Mouse (Mus musculus) spleen, adult 2 months (tissue): ENCODE results near the gene P2ry10b. TPM values are rescaled to one million over a fixed set of nuclear protein-coding genes. Genes with fewer than 3 reads are reported as not detected.

Experiments used
- DNase-seq, 2 experiments: peaks; one replicate each; pipeline versions ENCODE4 v3.0.0 to v3.0.0-alpha.2; 2012 to 2021; ENCODE audit warnings: low spot score in 2 of 2, low read depth in 1 of 2
- H3K27ac ChIP-seq: fragments of 200-500 bp; 2 replicates; pipeline ENCODE4 v1.5.1; 2012; ENCODE audit warnings: low read length, inconsistent platforms; ENCODE audit not compliant: insufficient read depth
- H3K27me3 ChIP-seq: fragments of 200-500 bp; 2 replicates; pipeline ENCODE4 v1.6.1; 2012; ENCODE audit warnings: mild to moderate bottlenecking, moderate library complexity, low read length, inconsistent platforms; ENCODE audit not compliant: control insufficient read depth, insufficient read depth
- H3K36me3 ChIP-seq: fragments of 200-500 bp; 2 replicates; pipeline ENCODE4 v1.6.1; 2012; ENCODE audit warnings: mild to moderate bottlenecking, low read length, inconsistent platforms; ENCODE audit not compliant: control insufficient read depth, insufficient read depth
- H3K4me1 ChIP-seq: fragments of 200-500 bp; 2 replicates; pipeline ENCODE4 v1.6.1; 2011; ENCODE audit warnings: inconsistent platforms; ENCODE audit not compliant: control insufficient read depth, insufficient read depth, insufficient read length
- H3K4me3 ChIP-seq: fragments of 200-500 bp; 2 replicates; pipeline ENCODE4 v1.5.1; 2011; ENCODE audit warnings: mild to moderate bottlenecking, inconsistent platforms; ENCODE audit not compliant: insufficient read depth, insufficient read length; ENCODE audit errors: extremely low read depth
- CTCF ChIP-seq: fragments of 200-500 bp; IDR thresholded peaks from 2 replicates; pipeline ENCODE4 v1.5.1; 2011; ENCODE audit warnings: mild to moderate bottlenecking, inconsistent platforms; ENCODE audit not compliant: insufficient read depth, insufficient read length, insufficient replicate concordance; ENCODE audit errors: extremely low read depth
- POLR2A ChIP-seq: fragments of 200-500 bp; IDR thresholded peaks from 2 replicates; pipeline ENCODE4 v1.6.1; 2011; ENCODE audit warnings: low read depth, low read length, inconsistent platforms
- WGBS: fragments of 180-500 bp; shearing (Covaris S2); methylation state at CpG from one replicate; pipeline ENCODE4 v1.1.7; 2018; 5-methylcytosine and 5-hydroxymethylcytosine counted together
- polyA plus RNA-seq: library from polyadenylated mRNA; depleted of rRNA; stranded (reverse); fragments of >200 nt; gene quantifications from 2 replicates; pipeline ENCODE4 v1.2.3, GENCODE M21; 2012; rRNA removed

The P2ry10b gene
- 16.3 TPM in 2 replicates for polyA plus RNA-seq

DNA sequence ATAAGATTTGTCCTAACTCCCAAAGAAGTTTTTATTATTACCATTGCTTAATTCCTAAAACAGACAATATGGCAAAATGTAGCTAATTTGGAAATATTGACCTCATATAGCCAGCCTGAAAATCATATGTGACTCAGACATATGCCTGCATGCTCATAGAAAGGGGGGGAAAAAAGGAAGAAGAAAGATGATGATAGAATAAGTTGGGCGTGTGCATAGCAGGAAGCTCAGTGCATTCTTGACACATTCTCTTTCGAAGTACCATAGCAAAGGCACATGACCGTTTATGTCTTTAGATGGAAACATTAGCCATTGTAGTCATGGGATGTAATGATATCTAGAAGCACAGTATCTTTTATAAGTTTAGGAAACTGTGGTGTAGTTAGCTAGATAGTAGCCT lies at the start of gene P2ry10b:
Gene P2ry10b (plus strand): TSS at position 247 of the 400 bp plus-strand sequence.
- Histone ChIP-seq H3K27ac (peak within 1 kb of the TSS; percentile 72; the same call in 1 of the 2 replicates), H3K4me1 (no peaks in the 10 kb centered on the region), H3K27me3 (no peaks in the 10 kb centered on the region), H3K4me3 (peak within 1 kb of the TSS; percentile 53), H3K36me3 (no peaks in the 10 kb centered on the region)
- TF ChIP-seq POLR2A (no peak), CTCF (no peak)
- DNase-seq: no peak
- 50% methylated on average over 3 of the region's 3 CpGs for WGBS

DNA sequence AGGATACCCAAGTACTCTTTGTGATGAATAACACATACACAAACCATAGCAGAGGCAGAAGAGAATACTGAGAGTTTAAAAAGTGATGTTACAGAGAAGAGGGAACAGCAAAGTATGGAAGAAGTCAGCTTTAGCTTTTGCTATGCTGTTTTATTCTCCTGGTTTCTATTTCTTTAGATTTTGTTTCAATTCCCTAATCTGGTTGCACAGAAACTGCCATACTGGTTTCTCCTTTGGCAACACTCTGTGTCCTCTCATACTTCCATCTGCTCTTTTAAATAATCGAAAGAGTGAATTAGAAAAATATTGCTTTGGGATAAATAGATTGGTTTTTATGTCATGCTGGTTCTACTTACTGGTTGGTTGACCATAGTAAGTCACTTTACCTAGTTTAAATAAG lies 32.4 kb upstream of the P2ry10b start:
- Histone ChIP-seq H3K36me3 (no peaks in the 10 kb centered on the region), H3K27ac (no peak overlapping the region), H3K27me3 (no peaks in the 10 kb centered on the region), H3K4me3 (no peak overlapping the region), H3K4me1 (no peaks in the 10 kb centered on the region)
- DNase-seq: no peak
- TF ChIP-seq POLR2A (no peak), CTCF (no peak)
- WGBS: 89% methylated on average over 1 of the region's 1 CpGs

DNA sequence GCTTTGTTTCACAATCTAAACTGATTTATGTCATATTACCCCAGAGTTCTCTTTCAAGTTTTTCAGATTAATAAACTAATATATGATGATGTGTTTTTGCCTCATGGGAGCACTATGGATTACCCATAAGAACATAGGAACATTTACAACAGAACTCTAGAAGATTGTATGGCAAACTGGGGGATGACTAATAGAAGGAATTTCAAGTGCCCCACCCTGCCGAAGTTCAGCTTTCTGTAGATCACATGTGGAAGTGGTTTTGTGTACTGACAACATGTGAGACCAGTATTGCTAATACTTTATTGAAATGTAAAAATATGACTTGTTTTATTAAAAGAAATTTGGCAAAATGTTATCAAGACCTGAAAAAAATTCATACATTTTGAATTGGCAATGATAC lies 31.7 kb upstream of the P2ry10b start:
- no peak for TF ChIP-seq POLR2A
- TF ChIP-seq CTCF: no peak
- no peaks in the 10 kb centered on the region for H3K27me3 ChIP-seq
- no peak for DNase-seq
- H3K4me3 ChIP-seq: no peak overlapping the region
- H3K36me3 ChIP-seq: no peaks in the 10 kb centered on the region
- H3K4me1 ChIP-seq: no peaks in the 10 kb centered on the region
- WGBS: 74% methylated on average over 1 of the region's 1 CpGs
- no peak overlapping the region for H3K27ac ChIP-seq

DNA sequence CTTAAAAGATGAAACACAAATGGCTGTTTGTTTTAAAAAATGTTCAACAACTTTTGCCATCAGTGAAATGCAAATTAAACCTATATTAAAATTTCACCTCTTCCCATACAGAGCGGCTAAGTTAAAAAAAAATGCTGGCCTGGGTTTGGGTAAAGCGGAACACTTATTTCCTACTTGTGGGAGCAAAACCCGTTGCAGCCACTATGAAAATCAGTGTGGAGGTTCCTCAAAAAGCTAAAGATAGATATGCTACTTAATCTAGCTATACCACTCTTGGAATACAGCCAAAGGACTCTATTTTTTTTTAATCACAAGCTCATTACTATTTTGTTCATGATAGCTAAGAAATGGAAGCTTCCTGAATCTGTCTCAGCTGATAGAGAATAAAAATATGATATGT lies 5.5 kb upstream of the P2ry10b start:
- no peak overlapping the region for H3K4me3 ChIP-seq
- H3K36me3 ChIP-seq: no peaks in the 10 kb centered on the region
- H3K27ac ChIP-seq: no peak overlapping the region
- H3K4me1 ChIP-seq: no peaks in the 10 kb centered on the region
- H3K27me3 ChIP-seq: no peaks in the 10 kb centered on the region
- no peak for DNase-seq
- 56% methylated on average over 3 of the region's 3 CpGs for WGBS
- TF ChIP-seq POLR2A: no peak
- no peak for TF ChIP-seq CTCF

DNA sequence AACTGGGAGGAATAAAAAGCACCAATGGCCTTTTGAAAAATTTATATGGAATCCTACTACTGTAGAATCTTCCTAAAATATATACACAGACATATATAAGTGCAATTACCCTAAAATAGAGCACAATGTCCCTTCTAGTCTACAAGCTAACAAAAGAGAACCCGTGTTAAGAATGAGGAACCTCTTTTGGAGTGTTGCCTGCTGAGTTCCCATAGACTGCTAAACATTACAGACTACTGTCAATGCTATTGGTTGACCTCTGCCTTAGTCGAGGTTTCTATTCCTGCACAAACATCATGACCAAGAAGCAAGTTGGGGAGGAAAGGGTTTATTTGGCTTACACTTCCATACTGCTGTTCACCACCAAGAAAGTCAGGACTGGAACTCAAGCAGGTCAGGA lies 4.8 kb upstream of the P2ry10b start:
- Histone ChIP-seq H3K27ac (no peak overlapping the region), H3K4me3 (no peak overlapping the region), H3K4me1 (no peaks in the 10 kb centered on the region), H3K36me3 (no peaks in the 10 kb centered on the region), H3K27me3 (no peaks in the 10 kb centered on the region)
- 28% methylated on average over 2 of the region's 2 CpGs for WGBS
- TF ChIP-seq CTCF: no peak
- no peak for DNase-seq

DNA sequence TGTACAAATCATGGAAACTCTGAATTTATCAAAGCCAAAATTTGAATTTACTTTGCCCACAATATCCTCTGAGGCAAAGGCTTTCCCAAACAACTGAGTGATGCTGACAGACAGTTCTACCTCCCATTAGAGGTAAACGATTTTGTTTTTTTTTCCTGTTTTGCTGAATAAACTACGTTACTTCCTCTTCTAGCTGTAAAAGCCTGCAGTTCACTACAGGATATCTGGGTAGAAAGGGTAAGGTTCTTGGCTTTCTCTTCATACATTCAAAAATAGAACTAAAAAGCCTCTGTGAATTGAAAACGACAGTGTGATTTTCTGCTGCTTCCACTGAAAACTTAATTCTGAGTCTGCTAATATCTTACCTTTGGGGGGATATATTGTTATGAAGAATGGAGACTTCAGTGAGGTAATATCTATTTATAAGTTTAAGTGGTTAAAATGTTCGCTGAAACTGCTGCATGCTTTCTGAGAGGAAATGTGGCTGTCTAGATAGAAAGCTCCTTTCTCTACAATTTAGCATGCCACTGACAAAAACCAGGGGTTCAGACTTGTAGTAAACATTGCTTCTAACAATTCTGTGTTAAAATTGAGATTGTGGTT lies 765 bp downstream of the P2ry10b start:
- TF ChIP-seq POLR2A (no peak), CTCF (no peak)
- no peak for DNase-seq
- WGBS: 30% methylated on average over 4 of the region's 4 CpGs
- peak overlapping the region; percentile 53 for H3K4me3 ChIP-seq
- H3K4me1 ChIP-seq: no peaks in the 10 kb centered on the region
- H3K27me3 ChIP-seq: no peaks in the 10 kb centered on the region
- no peaks in the 10 kb centered on the region for H3K36me3 ChIP-seq
- H3K27ac ChIP-seq: peak overlapping the region; percentile 72; the same call in 1 of the 2 replicates

DNA sequence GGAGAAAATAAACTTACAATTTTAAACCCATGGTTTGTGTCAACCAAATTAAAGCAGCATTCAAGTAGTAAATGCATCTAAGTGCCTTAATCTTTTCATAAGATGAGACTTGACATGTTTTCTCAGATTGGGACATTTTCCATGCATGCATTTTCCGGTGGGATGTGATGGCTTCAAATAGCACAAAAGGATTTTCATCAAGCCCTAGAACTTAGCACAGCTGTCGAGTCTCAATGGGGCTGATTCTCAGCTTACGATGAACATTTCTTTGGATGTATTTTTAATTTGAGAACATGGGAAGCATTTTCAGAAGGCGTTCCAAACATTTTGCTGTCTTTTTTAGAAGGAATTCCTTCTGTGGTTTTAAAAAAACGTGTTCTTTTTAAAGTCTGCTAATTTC lies 1.3 kb downstream of the P2ry10b start:
- TF ChIP-seq POLR2A: no peak
- no peak for TF ChIP-seq CTCF
- WGBS: 30% methylated on average over 5 of the region's 5 CpGs
- Histone ChIP-seq H3K27me3 (no peaks in the 10 kb centered on the region), H3K4me1 (no peaks in the 10 kb centered on the region), H3K4me3 (peak overlapping the region; percentile 53), H3K36me3 (no peaks in the 10 kb centered on the region), H3K27ac (peak overlapping the region; percentile 72; the same call in 1 of the 2 replicates)
- DNase-seq: no peak
